Mouse (Mus musculus) c-Kit-positive CD71-positive TER-119-negative erythroid progenitor cells, embryonic 14.5 days (primary cell): Measurements from ENCODE around the gene Zbtb32.

ENCODE experiments used
- DNase-seq: peaks from one replicate; pipeline ENCODE4 v3.0.0-alpha.2; 2013; ENCODE audit warnings: low read depth

Zbtb32 gene

DNA sequence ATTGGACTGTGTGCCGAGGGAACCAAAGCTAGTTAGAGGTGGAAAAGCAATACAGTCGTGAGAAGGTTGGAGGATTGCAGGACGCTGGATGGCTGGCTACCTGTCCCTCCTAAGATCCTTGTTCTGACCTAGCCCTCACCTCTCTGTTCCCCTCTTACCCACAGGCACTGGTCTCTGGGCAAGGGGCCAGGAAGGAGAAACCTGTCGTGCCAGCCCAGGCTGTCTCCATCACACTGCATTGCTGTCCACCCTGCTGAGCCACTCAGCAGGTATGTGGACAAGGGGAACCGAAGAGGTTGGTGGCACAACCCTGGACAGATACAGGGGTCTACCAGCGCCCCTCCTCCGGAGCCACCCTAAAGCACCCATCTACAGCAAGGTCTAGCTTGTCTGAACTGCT is 1.9 kb upstream of the Zbtb32 start:
- DNase-seq, result no peak

- peak; percentile 83 for DNase-seq
These were observed 1.2 kb upstream of the Zbtb32 start for GRCm38 (mm10) chr7:30599933-30600353.

DNA sequence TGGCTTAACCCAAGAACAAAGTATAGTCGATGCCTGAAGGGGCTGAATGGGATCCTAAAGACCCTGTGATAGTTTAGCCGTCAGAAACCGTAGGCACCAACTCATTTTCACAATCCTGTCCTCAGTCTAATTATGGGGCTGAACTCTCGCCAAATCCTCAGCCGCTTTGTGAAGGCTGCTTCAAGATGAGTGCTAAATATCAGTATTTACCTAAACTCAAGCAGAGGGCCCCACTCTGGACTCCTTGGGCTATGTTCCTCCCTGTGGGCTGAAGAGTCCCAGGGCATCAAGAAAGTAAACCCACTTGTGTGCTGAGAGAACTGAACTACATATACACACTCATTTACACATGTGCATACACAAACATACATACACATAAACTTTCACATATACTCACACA is 1.9 kb downstream of the Zbtb32 start:
- no peak for DNase-seq

GRCm38 (mm10) chr7:30596093-30596492 is 2.6 kb downstream of the Zbtb32 start:
- no peak for DNase-seq

- DNase-seq, result no peak
These were observed 4.1 kb downstream of the Zbtb32 start for GRCm38 (mm10) chr7:30594510-30595024.

GRCm38 (mm10) chr7:30593579-30594509 is 4.9 kb downstream of the Zbtb32 start:
- no peak for DNase-seq

- peak; percentile 21 for DNase-seq
These were observed 5.8 kb downstream of the Zbtb32 start for GRCm38 (mm10) chr7:30592772-30593423.

DNA sequence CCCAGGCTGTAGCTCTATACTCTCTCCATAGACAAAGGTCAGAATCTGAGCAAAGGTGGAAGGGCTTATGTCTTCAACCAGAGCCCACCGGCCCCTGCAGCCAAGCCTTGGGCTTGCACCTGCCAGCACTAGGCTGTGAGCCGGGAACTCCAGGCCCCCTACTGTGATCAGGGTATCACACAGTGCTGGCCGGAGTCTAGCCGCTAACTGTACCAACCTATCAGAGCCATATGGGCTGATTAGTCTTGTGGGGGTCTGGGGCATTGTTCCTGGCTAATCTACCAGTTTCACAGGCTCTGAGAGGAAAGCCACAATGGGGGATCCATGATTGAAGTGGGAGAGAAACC is 7.1 kb downstream of the Zbtb32 start:
- no peak for DNase-seq

DNA sequence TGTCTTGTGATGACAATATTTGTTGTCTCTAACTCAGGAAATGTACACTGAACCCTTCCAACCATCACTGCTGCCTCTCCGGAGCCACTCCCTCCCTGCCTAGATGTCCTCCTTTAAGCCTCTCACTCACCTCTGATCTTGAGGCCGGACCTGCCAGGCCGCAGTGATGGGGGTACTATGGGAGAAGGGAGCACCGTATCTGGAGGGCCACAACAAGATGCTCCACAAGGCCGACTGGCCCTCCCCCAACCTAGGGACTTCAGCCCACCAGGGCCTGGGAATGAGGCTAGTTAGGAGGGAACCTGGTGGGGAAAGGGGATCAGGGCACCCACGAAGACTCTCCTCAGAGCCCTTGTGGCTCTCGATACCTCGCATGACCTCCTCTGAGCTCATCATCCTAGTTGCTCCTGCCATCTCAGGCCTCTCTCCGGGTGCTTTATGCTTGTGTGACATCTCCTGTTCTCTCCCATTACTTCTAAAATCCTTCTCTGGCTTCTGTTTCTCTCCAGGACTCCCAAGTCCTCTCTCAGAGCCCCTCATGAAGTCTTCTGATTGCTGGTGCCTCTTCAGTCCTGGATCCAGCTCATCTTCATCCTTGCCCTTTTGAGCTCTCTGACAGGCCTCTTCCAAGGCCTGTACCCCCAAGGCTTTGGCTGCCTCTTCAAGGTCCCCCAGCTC is 7.6 kb downstream of the Zbtb32 start:
- DNase-seq, result no peak

DNA sequence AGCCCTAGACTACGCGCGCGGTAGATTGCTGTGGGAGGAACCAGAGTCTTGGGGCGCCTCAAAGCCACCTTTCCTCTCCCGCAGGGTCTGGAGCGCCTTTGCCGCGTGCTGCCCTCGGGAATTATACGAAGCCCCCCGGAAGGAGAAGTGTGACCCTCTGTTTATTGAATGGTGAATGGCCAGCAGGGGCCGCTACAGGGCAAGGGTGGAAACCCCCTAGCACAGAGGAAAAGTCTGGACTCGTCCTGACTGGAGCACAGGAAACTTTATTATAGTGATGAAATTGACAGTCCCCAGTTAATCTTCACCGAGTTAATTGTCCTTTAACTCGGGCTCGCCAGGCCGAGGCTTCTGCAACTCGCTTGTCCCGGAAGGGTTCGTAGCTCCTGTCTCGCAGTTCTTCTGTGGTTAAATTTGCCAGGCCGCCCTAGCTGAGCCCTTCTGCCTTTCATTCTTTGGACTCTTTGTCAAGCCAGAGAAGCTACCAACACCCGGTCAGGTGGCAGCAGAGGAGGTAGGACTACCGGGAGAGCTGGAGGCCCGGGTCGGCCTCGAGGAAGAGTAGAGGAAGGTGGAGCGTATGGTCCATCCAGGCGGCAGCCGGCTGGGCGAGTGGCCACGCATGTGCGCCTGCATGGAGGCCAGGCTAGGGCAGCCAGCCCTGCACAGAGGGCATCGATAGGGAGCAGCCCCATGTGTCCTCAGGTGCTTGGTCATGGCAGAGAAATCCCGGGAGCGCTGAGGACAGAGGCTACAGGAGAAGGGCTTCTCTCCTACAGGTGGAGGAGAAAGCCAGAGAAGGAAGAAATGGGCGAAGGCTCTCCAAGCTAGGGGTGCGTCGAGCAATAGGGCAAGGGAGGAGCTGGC is 9.0 kb downstream of the Zbtb32 start:
- DNase-seq, result peak; percentile 71

DNA sequence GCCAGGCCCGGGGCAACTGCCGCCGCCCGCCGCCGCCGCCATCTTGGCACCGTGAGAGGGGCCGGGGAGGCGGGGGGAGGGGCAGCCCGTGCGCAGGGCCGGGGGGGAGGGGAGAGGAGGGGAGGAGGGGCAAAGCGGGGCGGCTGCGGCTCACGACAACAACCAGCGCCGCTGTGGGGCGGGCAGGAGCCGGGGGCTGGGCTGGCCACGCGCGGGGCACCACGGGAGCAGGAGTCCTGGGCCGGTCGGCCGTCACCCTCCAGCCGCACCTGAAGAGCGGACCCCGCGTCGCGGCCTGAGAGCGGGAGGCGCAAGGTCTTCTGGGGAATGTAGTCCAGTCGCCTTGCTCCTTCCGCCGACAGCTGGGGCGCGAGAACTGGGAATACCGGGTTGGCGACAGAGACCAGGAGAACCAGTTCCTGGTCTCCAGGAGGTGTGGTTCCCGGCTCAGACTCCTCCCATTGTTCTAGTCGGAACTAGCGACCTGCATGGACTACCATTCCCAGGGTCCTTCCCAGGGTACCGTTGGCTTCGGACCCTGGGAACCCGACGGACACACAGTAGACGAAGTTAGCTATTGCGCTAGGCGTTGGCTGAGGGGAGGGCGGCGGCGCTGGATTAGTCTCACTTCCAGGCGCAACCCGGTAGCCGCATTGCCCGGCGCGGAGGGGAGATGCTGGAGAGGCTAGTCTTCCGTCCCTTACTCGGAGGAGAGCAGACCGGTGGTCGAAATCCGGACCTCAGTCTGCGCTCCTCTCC is 9.9 kb downstream of the Zbtb32 start, which contains the start of gene Kmt2b:
Gene Kmt2b (minus strand): TSS at position 51 of the 759 bp plus-strand sequence.
- peak; percentile 90 for DNase-seq

GRCm38 (mm10) chr7:30587842-30588667 is 10.7 kb downstream of the Zbtb32 start:
- peak; percentile 23 for DNase-seq

DNA sequence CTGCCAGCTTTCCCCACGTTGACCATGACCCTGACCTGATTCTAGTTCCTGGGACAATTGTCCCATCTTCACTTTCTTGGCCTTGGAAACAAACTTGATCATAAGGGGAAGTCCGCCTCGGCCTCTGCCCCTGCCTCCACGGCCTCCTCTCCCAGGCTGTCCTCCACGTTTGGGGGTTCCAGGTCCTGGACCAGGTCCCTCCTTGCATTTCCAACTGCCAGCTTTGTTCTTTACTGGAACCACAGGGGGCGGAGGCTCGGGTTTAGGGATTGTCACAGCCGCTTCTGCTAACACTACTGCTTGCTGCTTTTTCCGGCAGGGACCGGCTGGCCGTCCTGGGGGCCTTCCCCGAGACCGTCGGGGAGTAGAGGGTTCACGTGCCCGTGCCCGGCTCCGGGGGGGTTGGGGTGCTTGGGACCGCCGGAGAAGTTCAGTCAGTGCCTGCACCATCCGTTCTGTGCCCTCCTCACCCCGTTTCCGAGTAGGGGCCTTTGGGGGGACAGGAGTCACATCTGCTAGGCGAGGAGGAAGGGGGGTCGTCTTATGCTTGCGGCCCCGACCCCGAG is 12.2 kb downstream of the Zbtb32 start:
- DNase-seq, result no peak

GRCm38 (mm10) chr7:30585170-30585569 is 13.5 kb downstream of the Zbtb32 start:
- DNase-seq, result no peak

GRCm38 (mm10) chr7:30584339-30584738 is 14.4 kb downstream of the Zbtb32 start:
- no peak for DNase-seq

DNA sequence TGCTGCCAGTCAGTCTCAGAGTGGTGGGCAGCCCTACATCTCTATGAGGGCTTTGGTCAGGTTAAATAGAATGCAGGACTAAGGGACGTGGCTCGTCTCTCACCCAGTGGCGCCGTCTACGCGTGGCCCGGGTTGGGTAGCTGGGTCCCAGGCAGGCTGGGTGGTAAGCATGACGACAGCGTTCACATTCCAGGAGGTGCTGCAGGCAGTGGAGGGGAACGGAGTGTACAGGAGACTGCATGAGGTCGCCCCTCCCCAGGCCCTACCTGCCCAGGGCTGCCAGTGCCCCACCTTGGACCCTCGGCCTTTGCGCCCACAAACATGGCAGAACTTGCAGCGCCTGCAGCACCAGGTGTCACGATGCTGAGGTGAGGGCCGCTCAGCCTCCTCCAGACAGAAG is 17.2 kb downstream of the Zbtb32 start:
- no peak for DNase-seq

GRCm38 (mm10) chr7:30579950-30580349 is 18.8 kb downstream of the Zbtb32 start:
- no peak for DNase-seq

DNA sequence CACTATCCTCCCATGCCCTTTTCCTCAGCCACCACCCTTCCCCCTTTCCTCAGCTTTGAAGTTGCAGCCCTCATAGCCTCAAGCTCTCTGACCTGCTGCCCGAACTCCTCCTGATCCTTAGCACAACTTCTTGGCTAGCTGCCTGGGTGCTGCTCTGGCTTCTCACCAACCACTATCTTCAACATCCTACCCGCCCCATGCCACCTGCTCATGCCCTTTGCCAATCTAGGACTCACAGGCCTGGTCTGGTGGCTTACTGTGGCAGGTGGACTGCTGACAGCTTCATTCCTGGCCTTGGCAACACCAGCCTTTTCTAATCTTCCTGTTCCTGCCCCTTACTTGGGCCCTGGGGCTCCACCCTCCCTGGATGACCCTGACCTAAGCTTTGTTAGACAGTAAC is 25.7 kb downstream of the Zbtb32 start:
- DNase-seq, result no peak

- no peak for DNase-seq
These were observed 26.3 kb downstream of the Zbtb32 start for GRCm38 (mm10) chr7:30572389-30572788.

DNA sequence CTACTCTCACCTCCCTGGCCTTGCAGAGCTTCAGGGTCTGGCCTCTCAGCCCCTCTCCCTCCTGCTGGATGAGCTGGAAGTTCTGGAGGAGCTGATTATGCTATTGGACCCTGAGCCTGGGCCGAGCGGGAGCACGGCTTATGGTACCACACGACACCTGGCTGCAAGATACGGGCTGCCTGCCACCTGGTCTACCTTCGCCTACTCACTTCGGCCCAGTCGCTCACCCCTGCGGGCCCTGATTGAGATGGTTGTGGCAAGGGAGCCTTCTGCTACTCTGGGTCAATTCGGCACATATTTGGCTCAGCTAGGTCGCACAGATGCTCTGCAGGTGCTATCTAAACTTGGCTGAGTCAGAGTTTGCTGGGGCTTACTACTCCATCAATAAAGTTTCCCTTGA is 31.2 kb downstream of the Zbtb32 start:
- no peak for DNase-seq
